ENCODE assay signal across 14 mouse cellular contexts in the genomic region with DNA sequence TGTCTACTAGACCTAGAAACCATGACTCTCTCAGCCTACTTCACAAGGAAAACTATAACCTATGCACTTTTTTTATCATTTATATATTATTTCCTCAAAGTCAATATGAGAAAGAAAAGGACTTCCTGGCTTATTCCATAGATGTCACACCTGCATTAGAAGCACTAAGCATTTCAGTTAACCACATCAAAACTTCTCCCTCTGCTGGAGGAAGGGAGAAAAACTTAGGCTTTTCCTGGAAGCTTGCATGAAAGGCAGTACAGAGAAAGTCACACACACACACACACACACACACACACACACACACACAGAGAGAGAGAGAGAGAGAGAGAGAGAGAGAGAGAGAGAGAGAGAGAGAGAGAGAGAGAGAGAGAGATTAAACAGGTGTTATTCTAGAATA. TPM values are rescaled to one million over a fixed set of nuclear protein-coding genes. Genes with fewer than 3 reads are reported as not detected.
DNase-seq lines count a peak whose midpoint lies in the region; ATAC-seq and TF ChIP-seq lines count a peak whose summit lies in the region.
"Had no signal": no experiment of that assay in that cellular context is flagged by ENCODE, and none has a peak within 500 bp of the region (broad histone marks: within the 10 kb centered on the region; RNA-seq: fewer than 3 reads in every experiment).

No protein-coding gene starts in this region.

- H3K4me3 ChIP-seq in kidney, postnatal 0 days (replicated peaks; ENCODE audit: low read depth, low read length) = no peak overlapping the region
- H3K4me3 ChIP-seq in kidney, embryonic 15.5 days (replicated peaks) = no peak overlapping the region
- H3K4me3 ChIP-seq in midbrain, embryonic 14.5 days (replicated peaks; ENCODE audit: low read depth, low read length) = no peak overlapping the region
- H3K4me3 ChIP-seq in midbrain, embryonic 10.5 days = no peak overlapping the region
- H3K4me3 ChIP-seq: embryonic facial prominence, embryonic 15.5 days had no signal

- H3K9ac ChIP-seq in kidney, postnatal 0 days (ENCODE audit: low read depth, low read length) = no peak overlapping the region
- no peak overlapping the region for H3K9ac ChIP-seq in kidney, embryonic 15.5 days
- H3K9ac ChIP-seq in midbrain, embryonic 14.5 days (replicated peaks; ENCODE audit: low read length) = no peak overlapping the region
- H3K9ac ChIP-seq: embryonic facial prominence, embryonic 15.5 days had no signal

- peak; percentile 7 for DNase-seq in adrenal gland, postnatal 10 days
- DNase-seq in adrenal gland, adult 8-10 months = no peak
- DNase-seq in kidney, postnatal 0 days (ENCODE audit: low spot score) = peak; percentile 49
- DNase-seq in midbrain, embryonic 14.5 days = peak; percentile 45
- no peak for DNase-seq in midbrain, embryonic 10.5 days (ENCODE audit: low spot score)
- DNase-seq in telencephalon, adult 2 months (ENCODE audit: low read depth, low spot score) = peak; percentile 40
- DNase-seq: cerebellum, adult 11 months; gastrocnemius, postnatal 10 days had no signal

- no peaks in the 10 kb centered on the region for H3K27me3 ChIP-seq in kidney, postnatal 0 days (ENCODE audit: insufficient read depth, low read length)
- H3K27me3 ChIP-seq in kidney, embryonic 15.5 days = no peaks in the 10 kb centered on the region
- no peaks in the 10 kb centered on the region for H3K27me3 ChIP-seq in midbrain, embryonic 14.5 days (ENCODE audit: control insufficient read depth, insufficient read depth, low read length)
- H3K27me3 ChIP-seq in midbrain, embryonic 10.5 days (ENCODE audit: low read depth, poor library complexity, severe bottlenecking) = no peaks in the 10 kb centered on the region
- H3K27me3 ChIP-seq: embryonic facial prominence, embryonic 15.5 days had no signal

- no peaks in the 10 kb centered on the region for H3K9me3 ChIP-seq in kidney, postnatal 0 days (replicated peaks; ENCODE audit: low read length)
- H3K9me3 ChIP-seq in kidney, embryonic 15.5 days (replicated peaks) = no peaks in the 10 kb centered on the region
- H3K9me3 ChIP-seq in midbrain, embryonic 14.5 days (ENCODE audit: control insufficient read depth, low read length) = no peaks in the 10 kb centered on the region
- H3K9me3 ChIP-seq in midbrain, embryonic 10.5 days (replicated peaks) = no peaks in the 10 kb centered on the region
- H3K9me3 ChIP-seq: embryonic facial prominence, embryonic 15.5 days had no signal

- TF ChIP-seq CTCF in kidney, postnatal 0 days (IDR thresholded peaks at IDR 0.05; ENCODE audit: low read depth) = peak; percentile 61; the same call in 1 of the 2 replicates

- H3K27ac ChIP-seq in kidney, postnatal 0 days = no peak overlapping the region
- H3K27ac ChIP-seq in kidney, embryonic 15.5 days = no peak overlapping the region
- no peak overlapping the region for H3K27ac ChIP-seq in midbrain, embryonic 14.5 days (replicated peaks; ENCODE audit: low read depth, low read length)
- H3K27ac ChIP-seq in midbrain, embryonic 10.5 days (replicated peaks) = no peak overlapping the region
- H3K27ac ChIP-seq: embryonic facial prominence, embryonic 15.5 days had no signal

- H3K36me3 ChIP-seq in kidney, postnatal 0 days (ENCODE audit: insufficient read depth, low read length) = no peaks in the 10 kb centered on the region
- no peaks in the 10 kb centered on the region for H3K36me3 ChIP-seq in kidney, embryonic 15.5 days
- H3K36me3 ChIP-seq in midbrain, embryonic 14.5 days (ENCODE audit: control insufficient read depth, insufficient read depth, low read length) = no peaks in the 10 kb centered on the region
- H3K36me3 ChIP-seq in midbrain, embryonic 10.5 days = no peaks in the 10 kb centered on the region
- H3K36me3 ChIP-seq: embryonic facial prominence, embryonic 15.5 days had no signal

- no peak for ATAC-seq in kidney, postnatal 0 days (replicated peaks; ENCODE audit: low FRiP score, low read depth)
- no peak for ATAC-seq in kidney, embryonic 15.5 days (replicated peaks; ENCODE audit: low FRiP score)
- ATAC-seq in midbrain, embryonic 14.5 days (ENCODE audit: low FRiP score, low TSS enrichment) = no peak; the same call in 1 of the 2 replicates
- no peak for ATAC-seq in granulocyte monocyte progenitor cell, adult 5-6 weeks (replicated peaks; ENCODE audit: poor library complexity, severe bottlenecking)

- H3K4me1 ChIP-seq in kidney, postnatal 0 days (replicated peaks; ENCODE audit: insufficient read depth, low read length) = no peaks in the 10 kb centered on the region
- no peaks in the 10 kb centered on the region for H3K4me1 ChIP-seq in kidney, embryonic 15.5 days
- H3K4me1 ChIP-seq in midbrain, embryonic 14.5 days (ENCODE audit: control insufficient read depth, insufficient read depth, low read length) = no peaks in the 10 kb centered on the region
- H3K4me1 ChIP-seq in midbrain, embryonic 10.5 days = no peaks in the 10 kb centered on the region
- H3K4me1 ChIP-seq: embryonic facial prominence, embryonic 15.5 days had no signal

- no peak overlapping the region for H3K4me2 ChIP-seq in kidney, postnatal 0 days (ENCODE audit: low read length)
- no peak overlapping the region for H3K4me2 ChIP-seq in kidney, embryonic 15.5 days
- H3K4me2 ChIP-seq in midbrain, embryonic 14.5 days (ENCODE audit: low read length) = no peak overlapping the region
- H3K4me2 ChIP-seq: embryonic facial prominence, embryonic 15.5 days had no signal

RNA-seq across cellular contexts. Expression of gene Sprr4, which starts 12.0 kb away (rescaled TPM):
- total RNA-seq in adrenal gland, postnatal 10 days (2021) = not detected
- total RNA-seq in adrenal gland, adult 8-10 months (2022) = not detected
- polyA plus RNA-seq in kidney, postnatal 0 days (2015; fragmentation: Nextera tagmentation; extraction: Ambion mirVana) = not detected in 2 replicates
- not detected in 2 replicates for polyA plus RNA-seq in kidney, embryonic 15.5 days (2015; fragmentation: Nextera tagmentation; extraction: Ambion mirVana)
- polyA plus RNA-seq in midbrain, embryonic 14.5 days (2014; fragmentation: Nextera tagmentation; extraction: Ambion mirVana) = not detected in 2 replicates
- not detected in 2 replicates for polyA plus RNA-seq in midbrain, embryonic 10.5 days (2016; fragmentation: Nextera tagmentation; extraction: Ambion mirVana)
- total RNA-seq in granulocyte monocyte progenitor cell, adult 5-6 weeks (2014; fragmentation: Nextera tagmentation) = not detected in 2 replicates
- not detected in 2 replicates for total RNA-seq in granulocyte monocyte progenitor cell, adult 5-6 weeks (2017)
- total RNA-seq: gastrocnemius, postnatal 10 days; hematopoietic stem cell, adult 5-6 weeks; layer of hippocampus, postnatal 10 days had no signal
- polyA plus RNA-seq: liver, embryonic 16.5 days had no signal

RNA-seq across cellular contexts. Expression of gene 2310046K23Rik, which starts 22.0 kb away (rescaled TPM):
- not detected for total RNA-seq in adrenal gland, postnatal 10 days (2021)
- total RNA-seq in adrenal gland, adult 8-10 months (2022) = not detected
- polyA plus RNA-seq in kidney, postnatal 0 days (2015; fragmentation: Nextera tagmentation; extraction: Ambion mirVana) = not detected in 2 replicates
- polyA plus RNA-seq in kidney, embryonic 15.5 days (2015; fragmentation: Nextera tagmentation; extraction: Ambion mirVana) = not detected in 2 replicates
- polyA plus RNA-seq in midbrain, embryonic 14.5 days (2014; fragmentation: Nextera tagmentation; extraction: Ambion mirVana) = not detected in 2 replicates
- polyA plus RNA-seq in midbrain, embryonic 10.5 days (2016; fragmentation: Nextera tagmentation; extraction: Ambion mirVana) = not detected in 2 replicates
- total RNA-seq in granulocyte monocyte progenitor cell, adult 5-6 weeks (2014; fragmentation: Nextera tagmentation) = not detected in 2 replicates
- not detected in 2 replicates for total RNA-seq in granulocyte monocyte progenitor cell, adult 5-6 weeks (2017)
- total RNA-seq: gastrocnemius, postnatal 10 days; hematopoietic stem cell, adult 5-6 weeks; layer of hippocampus, postnatal 10 days had no signal
- polyA plus RNA-seq: liver, embryonic 16.5 days had no signal

RNA-seq across cellular contexts. Expression of gene Sprr1a, which starts 26.6 kb away (rescaled TPM):
- total RNA-seq in adrenal gland, postnatal 10 days (2021) = not detected
- total RNA-seq in adrenal gland, adult 8-10 months (2022) = not detected
- polyA plus RNA-seq in kidney, postnatal 0 days (2015; fragmentation: Nextera tagmentation; extraction: Ambion mirVana) = 96.3 and 137 TPM in 2 replicates
- 15.2 and 17.5 TPM in 2 replicates for polyA plus RNA-seq in kidney, embryonic 15.5 days (2015; fragmentation: Nextera tagmentation; extraction: Ambion mirVana)
- polyA plus RNA-seq in midbrain, embryonic 14.5 days (2014; fragmentation: Nextera tagmentation; extraction: Ambion mirVana) = not detected in 2 replicates
- not detected in 2 replicates for polyA plus RNA-seq in midbrain, embryonic 10.5 days (2016; fragmentation: Nextera tagmentation; extraction: Ambion mirVana)
- total RNA-seq in granulocyte monocyte progenitor cell, adult 5-6 weeks (2014; fragmentation: Nextera tagmentation) = not detected in 2 replicates
- not detected in 2 replicates for total RNA-seq in granulocyte monocyte progenitor cell, adult 5-6 weeks (2017)
- total RNA-seq: gastrocnemius, postnatal 10 days; hematopoietic stem cell, adult 5-6 weeks; layer of hippocampus, postnatal 10 days had no signal
- polyA plus RNA-seq: liver, embryonic 16.5 days had no signal

RNA-seq across cellular contexts. Expression of gene Sprr3, which starts 53.8 kb away (rescaled TPM):
- not detected for total RNA-seq in adrenal gland, postnatal 10 days (2021)
- total RNA-seq in adrenal gland, adult 8-10 months (2022) = not detected
- 0.11 TPM in 1 of 2 replicates, not detected in the other for polyA plus RNA-seq in kidney, postnatal 0 days (2015; fragmentation: Nextera tagmentation; extraction: Ambion mirVana)
- 0.18 TPM in 1 of 2 replicates, not detected in the other for polyA plus RNA-seq in kidney, embryonic 15.5 days (2015; fragmentation: Nextera tagmentation; extraction: Ambion mirVana)
- polyA plus RNA-seq in midbrain, embryonic 14.5 days (2014; fragmentation: Nextera tagmentation; extraction: Ambion mirVana) = not detected in 2 replicates
- not detected in 2 replicates for polyA plus RNA-seq in midbrain, embryonic 10.5 days (2016; fragmentation: Nextera tagmentation; extraction: Ambion mirVana)
- not detected in 2 replicates for total RNA-seq in granulocyte monocyte progenitor cell, adult 5-6 weeks (2014; fragmentation: Nextera tagmentation)
- total RNA-seq in granulocyte monocyte progenitor cell, adult 5-6 weeks (2017) = not detected in 2 replicates
- total RNA-seq: gastrocnemius, postnatal 10 days; hematopoietic stem cell, adult 5-6 weeks; layer of hippocampus, postnatal 10 days had no signal
- polyA plus RNA-seq: liver, embryonic 16.5 days had no signal

Comparison
In these comparisons a context has a peak if more than half of its experiments do, and no peak if none do; other contexts are left out.
1. DNase-seq: peak in adrenal gland, postnatal 10 days (single experiment), kidney, postnatal 0 days (single experiment), midbrain, embryonic 14.5 days (single experiment) and telencephalon, adult 2 months (single experiment); none in adrenal gland, adult 8-10 months (single experiment) and midbrain, embryonic 10.5 days (single experiment).
2. RNA of gene Sprr1a, which starts 26.6 kb away (polyA plus RNA-seq): 96.3 to 137 TPM in kidney, postnatal 0 days and 15.2 to 17.5 TPM in kidney, embryonic 15.5 days; not detected in midbrain, embryonic 14.5 days and not detected in midbrain, embryonic 10.5 days; every median in the first group is over 10 times any median in the second.